Mouse (Mus musculus) embryonic facial prominence, embryonic 14.5 days (tissue): ENCODE results near the gene Polr3k. TPM values are rescaled to one million over a fixed set of nuclear protein-coding genes. Genes with fewer than 3 reads are reported as not detected.
A peak's percentile ranks its signal among the peaks of the same experiment; 100 is the strongest.

Experiments
- ATAC-seq: fragments of 200-750 bp; cut with Nextera tagmentation; 2 replicates; pipeline ENCODE4 v1.8.0; 2017; ENCODE audit warnings: low read depth, moderate number of reproducible peaks, moderate TSS enrichment
- DNase-seq: peaks from one replicate; pipeline ENCODE4 v3.0.0-alpha.2; 2015; ENCODE audit warnings: low spot score
- H3K27ac ChIP-seq: fragments of 300-500 bp; sonication (generic); replicated peaks from 2 replicates; pipeline ENCODE4 v1.5.1; 2014; ENCODE audit warnings: low read depth, mild to moderate bottlenecking, low read length, moderate library complexity
- H3K27me3 ChIP-seq: fragments of 300-500 bp; sonication (generic); replicated peaks from 2 replicates; pipeline ENCODE4 v1.6.1; 2014; ENCODE audit warnings: low read length; ENCODE audit not compliant: control insufficient read depth, insufficient read depth
- H3K36me3 ChIP-seq: fragments of 300-500 bp; sonication (generic); 2 replicates; pipeline ENCODE4 v1.6.1; 2014; ENCODE audit warnings: low read length, mixed read lengths; ENCODE audit not compliant: control insufficient read depth, insufficient read depth
- H3K4me1 ChIP-seq: fragments of 300-500 bp; sonication (generic); 2 replicates; pipeline ENCODE4 v1.6.1; 2014; ENCODE audit warnings: antibody characterized with exemption, low read length; ENCODE audit not compliant: control insufficient read depth, insufficient read depth
- H3K4me2 ChIP-seq: fragments of 300-500 bp; sonication (generic); 2 replicates; pipeline ENCODE4 v1.6.1; 2014; ENCODE audit warnings: low read depth, mild to moderate bottlenecking, low read length, moderate library complexity, mixed read lengths
- H3K4me3 ChIP-seq: fragments of 300-500 bp; sonication (generic); 2 replicates; pipeline ENCODE4 v1.5.1; 2014; ENCODE audit warnings: low read depth, mild to moderate bottlenecking, low read length
- H3K9ac ChIP-seq: fragments of 300-500 bp; sonication (generic); 2 replicates; pipeline ENCODE4 v1.6.1; 2014; ENCODE audit warnings: low read depth, mild to moderate bottlenecking, low read length, moderate library complexity, mixed read lengths
- H3K9me3 ChIP-seq: fragments of 300-500 bp; sonication (generic); 2 replicates; pipeline ENCODE4 v1.6.1; 2016; ENCODE audit warnings: low read length; ENCODE audit not compliant: control insufficient read depth
- WGBS: fragments of 180-500 bp; shearing (Covaris S2); extraction: QIAGEN DNeasy Blood & Tissue Kit; methylation state at CpG from one replicate; pipeline ENCODE4 v1.1.7; 2014; 5-methylcytosine and 5-hydroxymethylcytosine counted together
- polyA plus RNA-seq: library from polyadenylated mRNA; unstranded; fragments of >200 nt; fragmentation: Nextera tagmentation; extraction: Ambion mirVana; gene quantifications from 2 replicates; pipeline ENCODE4 v1.2.1, GENCODE M21; 2014

The Polr3k gene
- polyA plus RNA-seq, 1 experiment from 2014 or later = 55.1 TPM

DNA sequence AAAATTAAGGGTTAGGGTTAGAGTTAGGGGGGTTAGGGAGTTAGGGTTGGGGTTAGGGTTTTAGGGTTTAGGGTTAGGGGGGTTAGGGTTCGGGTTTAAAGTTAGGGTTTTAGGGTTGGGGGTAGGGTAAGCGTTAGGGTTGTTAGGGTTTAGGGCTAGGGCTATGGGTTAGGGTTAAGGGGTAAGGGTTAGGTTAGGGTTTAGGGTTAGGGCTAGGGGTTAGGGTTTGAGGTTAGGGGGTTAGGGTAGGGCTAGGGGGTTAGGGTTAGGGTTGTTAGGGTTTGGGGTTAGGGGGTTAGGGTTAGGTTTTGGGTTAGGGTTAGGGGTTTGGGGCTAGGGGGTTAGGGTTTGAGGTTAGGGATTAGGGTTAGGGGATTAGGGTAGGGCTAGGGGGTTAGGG lies 6.9 kb downstream of the Polr3k start:
- Histone ChIP-seq H3K4me1 (no peaks in the 10 kb centered on the region), H3K36me3 (peaks cover 33% of the 10 kb centered on the region; the same call in 1 of the 2 replicates), H3K9ac (no peak overlapping the region), H3K9me3 (no peaks in the 10 kb centered on the region), H3K27ac (no peak overlapping the region), H3K4me2 (no peak overlapping the region), H3K27me3 (no peaks in the 10 kb centered on the region), H3K4me3 (no peak overlapping the region)
- 91% methylated on average over 2 of the region's 2 CpGs for WGBS
- ATAC-seq = no peak
- no peak for DNase-seq

DNA sequence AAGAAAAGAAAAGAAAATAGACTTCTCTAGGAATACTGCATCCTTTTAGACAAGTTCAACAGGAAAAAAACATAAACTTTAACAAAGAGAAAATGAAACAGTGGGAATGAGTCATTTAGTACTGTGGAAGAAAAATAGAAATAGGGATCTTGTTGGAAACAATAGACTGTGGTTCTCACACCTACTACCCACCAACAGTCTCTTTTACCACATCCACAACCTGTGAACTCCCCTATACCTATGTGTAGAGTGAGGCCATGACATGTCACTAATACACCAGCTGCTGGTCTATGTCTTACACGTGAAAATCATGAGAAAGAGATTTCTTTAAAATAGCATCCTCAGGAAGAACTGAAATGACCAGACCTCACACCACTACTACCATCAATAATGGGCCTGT lies 14.8 kb downstream of the Polr3k start:
- H3K4me1 ChIP-seq = no peaks in the 10 kb centered on the region
- H3K9ac ChIP-seq = no peak overlapping the region
- DNase-seq (no peak), ATAC-seq (no peak)
- 0 out of 2 replicates have a peak, but pooled peaks cover 7% of the 10 kb centered on the region for H3K36me3 ChIP-seq
- no peaks in the 10 kb centered on the region for H3K27me3 ChIP-seq
- no peaks in the 10 kb centered on the region for H3K9me3 ChIP-seq
- H3K4me2 ChIP-seq = no peak overlapping the region
- H3K27ac ChIP-seq = no peak overlapping the region
- no peak overlapping the region for H3K4me3 ChIP-seq
- 73% methylated on average over 1 of the region's 1 CpGs for WGBS

DNA sequence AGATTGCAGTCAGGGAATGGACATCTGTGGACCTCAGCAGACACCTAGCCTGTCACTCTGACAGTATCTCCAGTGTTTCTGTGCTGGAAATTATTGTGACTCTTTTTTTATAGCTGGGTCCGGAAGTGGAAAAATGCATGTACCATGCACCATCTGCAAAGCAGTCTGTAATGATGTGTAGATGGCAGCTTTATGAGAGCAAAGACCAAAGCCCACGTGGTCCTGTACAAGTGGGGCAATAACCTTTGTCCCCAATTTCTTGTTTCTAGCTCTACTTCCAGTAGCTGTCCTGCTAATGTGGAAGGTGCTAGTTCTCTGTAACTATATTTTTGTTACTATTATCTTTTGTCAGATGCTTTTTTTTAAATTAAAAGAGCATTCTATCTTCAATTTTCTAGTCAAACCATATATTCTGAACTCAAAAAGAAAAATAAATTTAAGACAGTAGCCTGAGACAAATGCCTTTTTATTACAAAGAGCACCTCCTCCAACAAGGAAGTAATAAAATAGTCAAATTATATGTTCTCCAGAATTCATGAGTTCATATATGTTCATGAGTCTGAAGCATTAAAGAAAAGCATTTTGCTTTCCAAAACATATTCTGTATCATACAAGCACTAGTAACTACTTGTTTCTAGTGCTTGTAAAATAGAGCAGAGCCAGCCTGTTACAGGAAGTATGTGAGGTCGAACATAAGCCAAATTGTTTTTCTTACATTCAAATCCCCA lies 19.0 kb downstream of the Polr3k start:
- no peak overlapping the region for H3K4me2 ChIP-seq
- H3K9ac ChIP-seq = no peak overlapping the region
- H3K36me3 ChIP-seq = no peaks in the 10 kb centered on the region
- ATAC-seq (no peak), DNase-seq (no peak)
- no peaks in the 10 kb centered on the region for H3K9me3 ChIP-seq
- no peak overlapping the region for H3K4me3 ChIP-seq
- H3K4me1 ChIP-seq = no peaks in the 10 kb centered on the region
- WGBS = 83% methylated on average over 3 of the region's 3 CpGs
- H3K27me3 ChIP-seq = no peaks in the 10 kb centered on the region
- H3K27ac ChIP-seq = no peak overlapping the region

DNA sequence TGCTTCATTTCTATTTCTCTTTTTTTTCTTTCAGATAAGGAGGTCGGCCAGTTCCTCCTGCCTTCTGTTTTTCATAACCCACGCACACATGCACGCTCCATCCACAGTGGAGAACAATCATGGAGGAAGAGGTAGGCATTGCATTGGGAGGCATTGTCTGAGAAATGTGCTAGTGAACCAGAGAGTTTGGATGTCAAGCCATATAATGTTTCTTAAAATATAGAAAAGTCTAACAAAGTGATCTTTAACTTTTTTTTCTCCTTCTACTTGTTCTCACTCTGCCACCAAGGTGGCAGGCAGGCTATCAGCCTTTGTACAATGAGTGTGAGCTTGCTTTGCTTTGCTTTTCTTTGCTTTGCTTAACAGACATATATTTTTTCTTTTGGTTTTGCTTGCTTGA lies 53.7 kb downstream of the Polr3k start:
- Histone ChIP-seq H3K4me1 (no peaks in the 10 kb centered on the region), H3K4me2 (no peak overlapping the region), H3K4me3 (no peak overlapping the region), H3K27ac (no peak overlapping the region), H3K9me3 (no peaks in the 10 kb centered on the region), H3K27me3 (no peaks in the 10 kb centered on the region), H3K9ac (no peak overlapping the region), H3K36me3 (no peaks in the 10 kb centered on the region)
- no peak for ATAC-seq
- 53% methylated on average over 3 of the region's 3 CpGs for WGBS
- peak; percentile 33 for DNase-seq

DNA sequence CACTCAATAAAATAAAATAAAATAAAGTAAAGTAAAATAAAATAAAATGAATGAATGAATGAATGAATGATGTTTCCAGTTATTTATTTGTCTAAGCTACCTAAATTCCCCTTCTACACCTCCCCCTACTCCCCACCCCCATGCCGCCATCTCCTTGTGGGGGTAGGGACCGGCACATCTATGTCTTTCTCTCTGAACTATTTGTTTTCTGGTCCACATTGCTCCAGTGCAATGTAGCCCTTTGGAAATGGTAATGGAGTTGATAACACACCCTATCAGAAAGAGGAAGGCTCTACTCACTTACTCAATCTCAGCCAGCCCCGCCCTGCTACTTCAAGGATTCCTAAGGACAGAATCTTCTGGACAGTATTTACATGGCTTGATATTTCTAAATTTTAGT lies 54.4 kb downstream of the Polr3k start:
- Histone ChIP-seq H3K27me3 (no peaks in the 10 kb centered on the region), H3K9me3 (no peaks in the 10 kb centered on the region), H3K4me3 (no peak overlapping the region), H3K4me1 (no peaks in the 10 kb centered on the region), H3K9ac (no peak overlapping the region), H3K27ac (no peak overlapping the region), H3K4me2 (no peak overlapping the region), H3K36me3 (no peaks in the 10 kb centered on the region)
- DNase-seq (peak; percentile 33), ATAC-seq (peak; percentile 92)
- 49% methylated on average over 3 of the region's 3 CpGs for WGBS

Other genes with a start within 250 kb of the Polr3k start
- 0.47 TPM in 1 of 2 replicates, not detected in the other for gene Gm29797, start 207.3 kb upstream of the Polr3k start, polyA plus RNA-seq
- gene Sox18, start 192.7 kb upstream of the Polr3k start, polyA plus RNA-seq = 43.9 and 46.5 TPM in 2 replicates
- gene Tcea2, start 184.0 kb upstream of the Polr3k start, polyA plus RNA-seq = 21.2 and 26.8 TPM in 2 replicates
- gene Rgs19, start 170.4 kb upstream of the Polr3k start, polyA plus RNA-seq = 82.2 and 88.4 TPM in 2 replicates
- gene Lkaaear1, start 165.9 kb upstream of the Polr3k start, polyA plus RNA-seq = not detected in 2 replicates
- 2.0 and 2.5 TPM in 2 replicates for gene Oprl1, start 149.3 kb upstream of the Polr3k start, polyA plus RNA-seq
- 0.77 and 1.3 TPM in 2 replicates for gene Myt1, start 101.0 kb upstream of the Polr3k start, polyA plus RNA-seq
- gene Pcmtd2, start 26.5 kb upstream of the Polr3k start, polyA plus RNA-seq = 30.6 and 32.5 TPM in 2 replicates
- gene Gm14496, start 126.8 kb downstream of the Polr3k start, polyA plus RNA-seq = not detected in 2 replicates